Mouse (Mus musculus): ENCODE measurements at regions not wholly inside any gene's neighbourhood (a gene's known extent, or its start where the extent isn't known, plus 50 kb on each side); places are given as distances from the start of the nearest gene placed in this dataset.

DNA sequence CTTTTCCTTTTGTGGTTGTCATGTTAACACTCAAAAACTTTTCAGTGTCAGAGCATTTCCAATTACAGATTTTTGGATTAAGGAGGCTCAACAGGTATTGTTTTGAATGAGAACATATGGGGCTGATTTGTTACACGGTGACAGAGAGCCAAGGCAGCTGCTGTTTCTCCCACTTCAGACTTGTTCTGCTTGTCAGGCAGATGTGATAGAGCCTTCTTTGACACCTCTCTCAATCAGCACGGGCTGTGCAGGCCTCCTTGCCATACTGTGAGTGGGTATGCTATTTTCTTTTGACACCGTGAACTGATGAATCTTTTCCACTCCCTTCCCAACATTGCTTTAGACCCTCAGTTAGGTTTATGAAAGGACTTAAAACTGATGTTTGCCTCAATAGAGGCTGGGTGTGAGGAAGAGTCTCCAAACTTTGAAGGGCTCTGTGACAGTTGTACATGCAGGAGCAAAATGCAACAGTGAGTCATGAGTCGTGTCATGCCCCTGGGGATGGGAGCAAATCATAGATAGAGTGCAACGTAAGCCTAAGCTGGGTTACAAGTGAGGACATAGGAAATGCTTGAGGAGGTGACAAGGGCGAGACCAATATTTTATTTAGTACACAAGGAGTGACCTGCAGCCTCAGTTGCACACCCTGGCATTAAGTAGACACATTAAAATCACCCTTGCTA is 317.4 kb downstream of the Ccser2 start:
- 24% methylated on average over 6 of the region's 6 CpGs for WGBS
- no peak overlapping the region for H3K9ac ChIP-seq (ENCODE audit: low read length)
- ATAC-seq (replicated peaks; ENCODE audit: extremely low read depth, insufficient read depth, low FRiP score): peak; percentile 93
- H3K36me3 ChIP-seq (ENCODE audit: control insufficient read depth, insufficient read depth): no peaks in the 10 kb centered on the region
- no peaks in the 10 kb centered on the region for H3K9me3 ChIP-seq (replicated peaks; ENCODE audit: control insufficient read depth, low read length)
- H3K27me3 ChIP-seq (ENCODE audit: control insufficient read depth, insufficient read depth, low read length): 0 out of 2 replicates have a peak, but pooled peaks cover 5% of the 10 kb centered on the region
- no peak overlapping the region for H3K4me3 ChIP-seq (ENCODE audit: low read length)
- H3K4me1 ChIP-seq (ENCODE audit: control insufficient read depth, insufficient read depth, low read length): peaks cover 18% of the 10 kb centered on the region
- peak overlapping the region; percentile 25; the same call in 1 of the 2 replicates for H3K4me2 ChIP-seq (ENCODE audit: low read depth, low read length)
- peak overlapping the region; percentile 56; the same call in 1 of the 2 replicates for H3K27ac ChIP-seq (ENCODE audit: low read length)

DNA sequence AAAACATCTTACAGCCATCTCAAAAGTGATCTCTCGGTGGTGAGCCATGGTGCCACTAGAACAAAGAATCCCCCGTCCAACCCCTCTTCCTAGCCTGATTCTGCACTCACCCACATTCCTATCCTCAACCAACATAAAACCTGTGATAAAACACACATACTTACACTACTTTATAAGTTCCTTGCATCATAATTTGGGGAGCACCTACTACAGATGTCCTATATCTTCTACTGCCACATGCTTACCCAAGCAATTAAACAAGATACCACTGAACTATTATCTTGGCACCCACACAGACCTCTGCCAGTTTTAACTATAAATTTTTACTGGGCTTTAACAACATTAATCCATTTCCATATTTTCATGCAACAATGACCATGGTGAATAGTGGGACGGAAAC is 321.9 kb downstream of the Ccser2 start:
- no peak overlapping the region for H3K4me2 ChIP-seq (ENCODE audit: low read depth, low read length)
- no peak overlapping the region for H3K9ac ChIP-seq (ENCODE audit: low read length)
- no peaks in the 10 kb centered on the region for H3K36me3 ChIP-seq (ENCODE audit: control insufficient read depth, insufficient read depth)
- H3K4me1 ChIP-seq (ENCODE audit: control insufficient read depth, insufficient read depth, low read length): peaks cover 8% of the 10 kb centered on the region
- H3K4me3 ChIP-seq (ENCODE audit: low read length): no peak overlapping the region
- no peak overlapping the region for H3K27ac ChIP-seq (ENCODE audit: low read length)
- no peaks in the 10 kb centered on the region for H3K9me3 ChIP-seq (replicated peaks; ENCODE audit: control insufficient read depth, low read length)
- ATAC-seq (replicated peaks; ENCODE audit: extremely low read depth, insufficient read depth, low FRiP score): no peak
- WGBS: 76% methylated on average over 3 of the region's 3 CpGs
- 0 out of 2 replicates have a peak, but pooled peaks cover 5% of the 10 kb centered on the region for H3K27me3 ChIP-seq (ENCODE audit: control insufficient read depth, insufficient read depth, low read length)

DNA sequence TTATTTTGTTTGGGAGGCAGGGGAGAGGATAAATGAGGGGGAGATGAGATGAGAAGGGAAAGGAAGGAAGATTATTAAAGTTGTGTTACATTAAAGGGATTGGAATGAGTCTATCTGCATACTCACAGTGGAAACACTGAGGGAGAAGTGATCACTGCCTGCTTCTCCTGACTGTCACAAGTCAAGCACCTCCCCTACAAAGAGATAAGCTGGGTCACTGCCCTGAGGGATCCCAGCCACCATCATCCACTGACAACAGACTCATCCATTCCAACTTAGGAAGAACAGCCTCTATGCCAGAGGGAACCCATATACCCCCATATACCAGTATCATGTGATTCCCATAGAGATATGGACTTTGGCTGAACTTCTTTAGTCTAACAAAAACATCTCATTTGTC is 322.3 kb downstream of the Ccser2 start:
- Histone ChIP-seq H3K4me1 (ENCODE audit: control insufficient read depth, insufficient read depth, low read length) (peaks cover 4% of the 10 kb centered on the region), H3K9me3 (replicated peaks; ENCODE audit: control insufficient read depth, low read length) (no peaks in the 10 kb centered on the region), H3K4me2 (ENCODE audit: low read depth, low read length) (no peak overlapping the region), H3K27ac (ENCODE audit: low read length) (no peak overlapping the region), H3K36me3 (ENCODE audit: control insufficient read depth, insufficient read depth) (no peaks in the 10 kb centered on the region), H3K27me3 (ENCODE audit: control insufficient read depth, insufficient read depth, low read length) (0 out of 2 replicates have a peak, but pooled peaks cover 5% of the 10 kb centered on the region), H3K9ac (ENCODE audit: low read length) (no peak overlapping the region), H3K4me3 (ENCODE audit: low read length) (no peak overlapping the region)
- ATAC-seq (replicated peaks; ENCODE audit: extremely low read depth, insufficient read depth, low FRiP score): no peak

DNA sequence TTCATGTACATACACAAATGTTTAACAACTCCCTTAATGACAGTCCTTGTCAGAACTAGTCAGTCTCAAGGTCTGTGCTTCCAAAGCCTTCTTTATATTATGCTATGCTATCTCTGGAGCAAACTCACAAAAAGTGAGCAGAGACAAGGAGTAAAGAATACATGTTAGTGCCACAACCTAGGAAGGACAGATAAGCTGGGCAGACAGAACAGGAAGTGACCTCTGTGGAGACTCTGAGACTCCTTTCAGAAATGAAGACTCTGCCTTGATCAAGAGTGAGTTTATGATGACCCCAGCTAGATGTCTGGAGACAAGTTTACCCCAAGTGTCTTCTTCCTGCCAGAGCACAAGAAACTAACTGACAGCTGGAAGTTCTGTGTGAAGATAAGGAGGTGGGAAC is 343.8 kb downstream of the Ccser2 start:
- H3K4me2 ChIP-seq (ENCODE audit: low read depth, low read length): no peak overlapping the region
- no peaks in the 10 kb centered on the region for H3K4me1 ChIP-seq (ENCODE audit: control insufficient read depth, insufficient read depth, low read length)
- no peak overlapping the region for H3K9ac ChIP-seq (ENCODE audit: low read length)
- ATAC-seq (replicated peaks; ENCODE audit: extremely low read depth, insufficient read depth, low FRiP score): no peak
- no peak overlapping the region for H3K27ac ChIP-seq (ENCODE audit: low read length)
- H3K27me3 ChIP-seq (ENCODE audit: control insufficient read depth, insufficient read depth, low read length): no peaks in the 10 kb centered on the region
- H3K36me3 ChIP-seq (ENCODE audit: control insufficient read depth, insufficient read depth): no peaks in the 10 kb centered on the region
- no peaks in the 10 kb centered on the region for H3K9me3 ChIP-seq (replicated peaks; ENCODE audit: control insufficient read depth, low read length)
- no peak overlapping the region for H3K4me3 ChIP-seq (ENCODE audit: low read length)

DNA sequence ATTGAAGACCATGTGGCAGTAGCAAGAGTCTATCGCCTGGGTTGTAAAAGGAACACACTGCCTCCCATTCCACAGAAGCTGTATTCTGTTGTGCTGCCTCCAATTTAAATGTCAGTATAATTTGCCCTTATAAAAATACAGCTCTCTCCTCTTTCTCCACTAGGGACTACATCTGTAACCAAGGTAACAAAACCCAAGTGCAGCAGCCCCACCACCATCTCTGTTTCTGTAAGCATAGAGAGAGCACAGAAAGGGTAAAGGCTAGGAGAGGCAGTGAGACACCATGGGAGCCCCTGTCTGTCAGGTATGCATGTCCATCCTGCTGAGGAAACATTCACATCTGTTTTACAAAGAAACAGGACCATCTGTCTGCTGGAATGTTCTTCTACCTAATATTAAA is 344.4 kb downstream of the Ccser2 start:
- H3K4me1 ChIP-seq (ENCODE audit: control insufficient read depth, insufficient read depth, low read length): no peaks in the 10 kb centered on the region
- H3K4me3 ChIP-seq (ENCODE audit: low read length): no peak overlapping the region
- no peak overlapping the region for H3K4me2 ChIP-seq (ENCODE audit: low read depth, low read length)
- no peaks in the 10 kb centered on the region for H3K9me3 ChIP-seq (replicated peaks; ENCODE audit: control insufficient read depth, low read length)
- ATAC-seq (replicated peaks; ENCODE audit: extremely low read depth, insufficient read depth, low FRiP score): no peak
- H3K27me3 ChIP-seq (ENCODE audit: control insufficient read depth, insufficient read depth, low read length): no peaks in the 10 kb centered on the region
- H3K9ac ChIP-seq (ENCODE audit: low read length): no peak overlapping the region
- no peak overlapping the region for H3K27ac ChIP-seq (ENCODE audit: low read length)
- WGBS: 92% methylated on average over 1 of the region's 1 CpGs
- H3K36me3 ChIP-seq (ENCODE audit: control insufficient read depth, insufficient read depth): no peaks in the 10 kb centered on the region

DNA sequence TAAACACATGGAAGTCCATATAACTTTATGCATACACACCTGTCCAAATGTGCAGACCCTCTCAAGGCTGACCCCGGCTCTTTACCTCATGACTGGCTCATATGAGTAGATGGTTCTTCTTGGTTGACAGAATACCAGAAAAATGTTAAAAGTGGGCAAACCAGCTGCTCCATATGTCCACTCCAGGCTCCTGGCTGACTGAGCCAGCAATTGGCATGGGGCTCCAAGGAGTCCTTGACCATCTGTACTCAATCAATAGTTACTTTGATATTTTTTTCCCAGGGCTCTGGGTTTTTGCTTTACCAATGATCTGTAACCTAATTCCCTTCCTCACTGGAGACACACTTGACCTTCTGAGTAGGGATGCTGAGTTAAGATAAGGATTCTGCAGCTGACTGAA is 345.5 kb downstream of the Ccser2 start:
- Histone ChIP-seq H3K9ac (ENCODE audit: low read length) (no peak overlapping the region), H3K36me3 (ENCODE audit: control insufficient read depth, insufficient read depth) (no peaks in the 10 kb centered on the region), H3K27ac (ENCODE audit: low read length) (no peak overlapping the region), H3K4me2 (ENCODE audit: low read depth, low read length) (no peak overlapping the region), H3K4me1 (ENCODE audit: control insufficient read depth, insufficient read depth, low read length) (no peaks in the 10 kb centered on the region), H3K9me3 (replicated peaks; ENCODE audit: control insufficient read depth, low read length) (no peaks in the 10 kb centered on the region), H3K4me3 (ENCODE audit: low read length) (no peak overlapping the region), H3K27me3 (ENCODE audit: control insufficient read depth, insufficient read depth, low read length) (no peaks in the 10 kb centered on the region)
- no peak for ATAC-seq (replicated peaks; ENCODE audit: extremely low read depth, insufficient read depth, low FRiP score)
- WGBS: 89% methylated on average over 1 of the region's 1 CpGs

DNA sequence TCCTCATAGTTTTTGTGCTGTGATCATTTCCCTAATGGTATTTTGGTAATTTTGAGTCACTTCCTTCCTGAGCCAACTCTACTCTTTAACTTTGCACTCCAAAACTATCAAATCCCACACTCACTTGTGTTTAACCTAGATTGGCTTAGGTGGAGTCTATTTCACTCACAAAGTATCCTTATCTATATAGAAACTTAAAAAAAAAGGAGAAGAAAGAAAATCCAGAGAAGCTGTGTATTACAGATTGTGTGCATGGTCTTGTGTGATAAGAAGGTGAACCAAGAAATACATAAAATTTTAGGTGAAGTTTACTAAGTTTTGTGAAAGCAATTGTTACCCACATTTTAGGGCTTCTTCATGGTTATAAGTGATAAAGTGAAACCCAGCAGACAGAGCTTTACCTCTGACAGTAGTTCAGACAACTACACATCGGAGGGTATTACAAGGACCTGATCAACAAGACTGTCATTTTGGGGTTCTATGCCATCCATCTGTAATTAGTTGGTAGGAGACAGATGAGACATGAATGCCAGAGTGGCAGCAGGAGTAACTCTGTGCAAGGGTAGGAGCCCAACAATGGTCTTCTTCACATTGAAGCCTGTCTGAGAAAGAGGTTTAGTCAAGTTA is 350.0 kb downstream of the Ccser2 start:
- H3K9me3 ChIP-seq (replicated peaks; ENCODE audit: control insufficient read depth, low read length): no peaks in the 10 kb centered on the region
- H3K4me1 ChIP-seq (ENCODE audit: control insufficient read depth, insufficient read depth, low read length): no peaks in the 10 kb centered on the region
- H3K4me2 ChIP-seq (ENCODE audit: low read depth, low read length): no peak overlapping the region
- no peak overlapping the region for H3K4me3 ChIP-seq (ENCODE audit: low read length)
- no peak overlapping the region for H3K9ac ChIP-seq (ENCODE audit: low read length)
- no peak overlapping the region for H3K27ac ChIP-seq (ENCODE audit: low read length)
- WGBS: 94% methylated on average over 1 of the region's 1 CpGs
- H3K36me3 ChIP-seq (ENCODE audit: control insufficient read depth, insufficient read depth): no peaks in the 10 kb centered on the region
- ATAC-seq (replicated peaks; ENCODE audit: extremely low read depth, insufficient read depth, low FRiP score): no peak
- no peaks in the 10 kb centered on the region for H3K27me3 ChIP-seq (ENCODE audit: control insufficient read depth, insufficient read depth, low read length)

DNA sequence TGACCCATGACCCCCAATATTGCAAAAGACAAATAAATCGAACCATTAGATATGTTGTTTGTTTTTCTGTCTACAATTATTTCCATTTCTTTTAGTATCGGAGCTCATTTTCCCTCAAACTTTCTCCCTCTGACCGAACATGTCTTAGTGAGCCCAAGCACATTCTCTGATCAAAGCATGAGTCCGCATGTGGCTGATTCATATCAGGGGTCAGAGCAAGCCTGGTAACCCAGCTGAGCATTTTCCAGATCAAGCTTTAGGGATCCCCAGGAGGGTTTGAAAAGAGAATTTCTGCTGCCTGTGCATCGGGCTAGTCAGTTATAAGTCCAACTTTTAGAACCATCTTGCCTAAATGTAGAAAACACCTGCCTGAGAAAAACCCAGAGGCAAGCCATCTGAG is 350.6 kb downstream of the Ccser2 start:
- Histone ChIP-seq H3K9me3 (replicated peaks; ENCODE audit: control insufficient read depth, low read length) (no peaks in the 10 kb centered on the region), H3K27me3 (ENCODE audit: control insufficient read depth, insufficient read depth, low read length) (no peaks in the 10 kb centered on the region), H3K4me2 (ENCODE audit: low read depth, low read length) (no peak overlapping the region), H3K4me3 (ENCODE audit: low read length) (no peak overlapping the region), H3K36me3 (ENCODE audit: control insufficient read depth, insufficient read depth) (no peaks in the 10 kb centered on the region), H3K4me1 (ENCODE audit: control insufficient read depth, insufficient read depth, low read length) (no peaks in the 10 kb centered on the region), H3K9ac (ENCODE audit: low read length) (no peak overlapping the region), H3K27ac (ENCODE audit: low read length) (no peak overlapping the region)
- no peak for ATAC-seq (replicated peaks; ENCODE audit: extremely low read depth, insufficient read depth, low FRiP score)
- 70% methylated on average over 5 of the region's 5 CpGs for WGBS

DNA sequence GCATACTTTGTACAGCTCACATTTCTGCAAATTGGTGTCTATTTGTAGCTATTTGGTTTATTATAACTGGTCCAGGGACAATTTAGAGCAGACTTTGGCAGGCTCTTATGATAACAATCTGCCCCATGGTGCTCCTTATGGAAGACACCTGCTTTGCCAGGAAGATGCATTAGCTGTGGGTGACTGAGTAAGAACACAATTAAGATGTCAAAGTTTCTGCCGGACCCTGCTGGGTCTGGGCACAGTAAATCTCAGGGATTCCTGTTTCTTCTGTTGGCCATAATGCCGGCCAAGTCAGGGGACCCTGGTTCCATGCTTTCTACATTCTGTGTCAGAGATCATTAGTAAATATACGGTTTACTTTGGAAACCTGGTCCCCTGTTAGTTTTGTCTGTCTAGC is 353.7 kb downstream of the Ccser2 start:
- H3K36me3 ChIP-seq (ENCODE audit: control insufficient read depth, insufficient read depth): no peaks in the 10 kb centered on the region
- WGBS: 80% methylated on average over 3 of the region's 3 CpGs
- no peak overlapping the region for H3K27ac ChIP-seq (ENCODE audit: low read length)
- H3K4me2 ChIP-seq (ENCODE audit: low read depth, low read length): no peak overlapping the region
- H3K4me3 ChIP-seq (ENCODE audit: low read length): no peak overlapping the region
- no peaks in the 10 kb centered on the region for H3K27me3 ChIP-seq (ENCODE audit: control insufficient read depth, insufficient read depth, low read length)
- no peaks in the 10 kb centered on the region for H3K9me3 ChIP-seq (replicated peaks; ENCODE audit: control insufficient read depth, low read length)
- no peak for ATAC-seq (replicated peaks; ENCODE audit: extremely low read depth, insufficient read depth, low FRiP score)
- no peaks in the 10 kb centered on the region for H3K4me1 ChIP-seq (ENCODE audit: control insufficient read depth, insufficient read depth, low read length)
- H3K9ac ChIP-seq (ENCODE audit: low read length): no peak overlapping the region
